Mouse (Mus musculus): ENCODE results near the gene Tst. TPM values are rescaled to one million over a fixed set of nuclear protein-coding genes. Genes with fewer than 3 reads are reported as not detected.

Tst gene
- polyA plus RNA-seq, 1 experiment from 2014 or later = 10.4 TPM

- Histone ChIP-seq H3K4me3 (ENCODE audit: low read depth, low read length) (no peak overlapping the region), H3K36me3 (ENCODE audit: control insufficient read depth, insufficient read depth, low read length) (peaks cover 3% of the 10 kb centered on the region; the same call in 1 of the 2 replicates), H3K4me1 (replicated peaks; ENCODE audit: control insufficient read depth, insufficient read depth, low read length) (peaks cover 16% of the 10 kb centered on the region), H3K9ac (ENCODE audit: low read length) (no peak overlapping the region), H3K27me3 (ENCODE audit: control insufficient read depth, insufficient read depth, low read length) (no peaks in the 10 kb centered on the region; the same call in 1 of the 2 replicates), H3K9me3 (ENCODE audit: control insufficient read depth, low read length) (no peaks in the 10 kb centered on the region), H3K4me2 (ENCODE audit: low read depth, low read length, severe bottlenecking) (no peak overlapping the region), H3K27ac (ENCODE audit: low read depth, low read length) (no peak overlapping the region)
- ATAC-seq (replicated peaks; ENCODE audit: low FRiP score) (no peak; the same call in 1 of the 2 replicates), DNase-seq (ENCODE audit: low spot score) (no peak)
- WGBS = 89% methylated on average over 11 of the region's 11 CpGs
Measured at GRCm38 (mm10) chr15:78435681-78436080, 30.0 kb upstream of the Tst start.

- Histone ChIP-seq H3K27ac (ENCODE audit: low read depth, low read length) (no peak overlapping the region), H3K9ac (ENCODE audit: low read length) (no peak overlapping the region), H3K36me3 (ENCODE audit: control insufficient read depth, insufficient read depth, low read length) (peaks cover 3% of the 10 kb centered on the region; the same call in 1 of the 2 replicates), H3K4me3 (ENCODE audit: low read depth, low read length) (no peak overlapping the region), H3K4me1 (replicated peaks; ENCODE audit: control insufficient read depth, insufficient read depth, low read length) (peaks cover 16% of the 10 kb centered on the region), H3K27me3 (ENCODE audit: control insufficient read depth, insufficient read depth, low read length) (no peaks in the 10 kb centered on the region; the same call in 1 of the 2 replicates), H3K9me3 (ENCODE audit: control insufficient read depth, low read length) (no peaks in the 10 kb centered on the region), H3K4me2 (ENCODE audit: low read depth, low read length, severe bottlenecking) (no peak overlapping the region)
- 26% methylated on average over 6 of the region's 6 CpGs for WGBS
- peak; percentile 74 for DNase-seq (ENCODE audit: low spot score)
- no peak; the same call in 1 of the 2 replicates for ATAC-seq (replicated peaks; ENCODE audit: low FRiP score)
Measured at GRCm38 (mm10) chr15:78434896-78435520, 29.3 kb upstream of the Tst start.

GRCm38 (mm10) chr15:78431541-78432121 is 25.9 kb upstream of the Tst start:
- H3K9ac ChIP-seq (ENCODE audit: low read length) = no peak overlapping the region
- WGBS = 86% methylated on average over 7 of the region's 7 CpGs
- H3K9me3 ChIP-seq (ENCODE audit: control insufficient read depth, low read length) = no peaks in the 10 kb centered on the region
- H3K36me3 ChIP-seq (ENCODE audit: control insufficient read depth, insufficient read depth, low read length) = peaks cover 3% of the 10 kb centered on the region; the same call in 1 of the 2 replicates
- no peak for ATAC-seq (replicated peaks; ENCODE audit: low FRiP score)
- no peak for DNase-seq (ENCODE audit: low spot score)
- no peak overlapping the region for H3K4me2 ChIP-seq (ENCODE audit: low read depth, low read length, severe bottlenecking)
- H3K27me3 ChIP-seq (ENCODE audit: control insufficient read depth, insufficient read depth, low read length) = no peaks in the 10 kb centered on the region
- H3K27ac ChIP-seq (ENCODE audit: low read depth, low read length) = no peak overlapping the region
- H3K4me1 ChIP-seq (replicated peaks; ENCODE audit: control insufficient read depth, insufficient read depth, low read length) = peaks cover 8% of the 10 kb centered on the region
- H3K4me3 ChIP-seq (ENCODE audit: low read depth, low read length) = no peak overlapping the region

- Histone ChIP-seq H3K27me3 (ENCODE audit: control insufficient read depth, insufficient read depth, low read length) (no peaks in the 10 kb centered on the region), H3K4me2 (ENCODE audit: low read depth, low read length, severe bottlenecking) (no peak overlapping the region), H3K27ac (ENCODE audit: low read depth, low read length) (no peak overlapping the region), H3K9me3 (ENCODE audit: control insufficient read depth, low read length) (no peaks in the 10 kb centered on the region), H3K4me1 (replicated peaks; ENCODE audit: control insufficient read depth, insufficient read depth, low read length) (peaks cover 2% of the 10 kb centered on the region; the same call in 1 of the 2 replicates), H3K4me3 (ENCODE audit: low read depth, low read length) (no peak overlapping the region), H3K9ac (ENCODE audit: low read length) (no peak overlapping the region), H3K36me3 (ENCODE audit: control insufficient read depth, insufficient read depth, low read length) (peaks cover 3% of the 10 kb centered on the region; the same call in 1 of the 2 replicates)
- ATAC-seq (replicated peaks; ENCODE audit: low FRiP score) (no peak), DNase-seq (ENCODE audit: low spot score) (no peak)
- 87% methylated on average over 10 of the region's 10 CpGs for WGBS
Measured at GRCm38 (mm10) chr15:78430874-78431273, 25.2 kb upstream of the Tst start.

- Histone ChIP-seq H3K27ac (ENCODE audit: low read depth, low read length) (no peak overlapping the region), H3K4me1 (replicated peaks; ENCODE audit: control insufficient read depth, insufficient read depth, low read length) (peaks cover 2% of the 10 kb centered on the region; the same call in 1 of the 2 replicates), H3K4me2 (ENCODE audit: low read depth, low read length, severe bottlenecking) (peak overlapping the region; percentile 76; the same call in 1 of the 2 replicates), H3K9me3 (ENCODE audit: control insufficient read depth, low read length) (no peaks in the 10 kb centered on the region), H3K9ac (ENCODE audit: low read length) (peak overlapping the region; percentile 65; the same call in 1 of the 2 replicates), H3K27me3 (ENCODE audit: control insufficient read depth, insufficient read depth, low read length) (no peaks in the 10 kb centered on the region), H3K36me3 (ENCODE audit: control insufficient read depth, insufficient read depth, low read length) (peaks cover 3% of the 10 kb centered on the region; the same call in 1 of the 2 replicates), H3K4me3 (ENCODE audit: low read depth, low read length) (no peak overlapping the region)
- DNase-seq (ENCODE audit: low spot score) (no peak), ATAC-seq (replicated peaks; ENCODE audit: low FRiP score) (no peak)
- 91% methylated on average over 13 of the region's 13 CpGs for WGBS
Measured at GRCm38 (mm10) chr15:78429871-78430622, 24.3 kb upstream of the Tst start.

GRCm38 (mm10) chr15:78429139-78429459 is 23.4 kb upstream of the Tst start:
- no peak overlapping the region for H3K27ac ChIP-seq (ENCODE audit: low read depth, low read length)
- peak overlapping the region; percentile 65 for H3K9ac ChIP-seq (ENCODE audit: low read length)
- peaks cover 3% of the 10 kb centered on the region; the same call in 1 of the 2 replicates for H3K36me3 ChIP-seq (ENCODE audit: control insufficient read depth, insufficient read depth, low read length)
- ATAC-seq (replicated peaks; ENCODE audit: low FRiP score) (no peak), DNase-seq (ENCODE audit: low spot score) (no peak)
- H3K9me3 ChIP-seq (ENCODE audit: control insufficient read depth, low read length) = no peaks in the 10 kb centered on the region
- peak overlapping the region; percentile 67 for H3K4me3 ChIP-seq (ENCODE audit: low read depth, low read length)
- peaks cover 2% of the 10 kb centered on the region; the same call in 1 of the 2 replicates for H3K4me1 ChIP-seq (replicated peaks; ENCODE audit: control insufficient read depth, insufficient read depth, low read length)
- peak overlapping the region; percentile 76 for H3K4me2 ChIP-seq (ENCODE audit: low read depth, low read length, severe bottlenecking)
- 3% methylated on average over 3 of the region's 3 CpGs for WGBS
- no peaks in the 10 kb centered on the region for H3K27me3 ChIP-seq (ENCODE audit: control insufficient read depth, insufficient read depth, low read length)

- Histone ChIP-seq H3K4me1 (replicated peaks; ENCODE audit: control insufficient read depth, insufficient read depth, low read length) (peaks cover 2% of the 10 kb centered on the region; the same call in 1 of the 2 replicates), H3K27me3 (ENCODE audit: control insufficient read depth, insufficient read depth, low read length) (no peaks in the 10 kb centered on the region), H3K4me2 (ENCODE audit: low read depth, low read length, severe bottlenecking) (peak within 1 kb of the TSS; percentile 76), H3K27ac (ENCODE audit: low read depth, low read length) (no peak within 1 kb of the TSS), H3K4me3 (ENCODE audit: low read depth, low read length) (peak within 1 kb of the TSS; percentile 67), H3K9ac (ENCODE audit: low read length) (peak within 1 kb of the TSS; percentile 65), H3K36me3 (ENCODE audit: control insufficient read depth, insufficient read depth, low read length) (peaks cover 3% of the 10 kb centered on the region; the same call in 1 of the 2 replicates), H3K9me3 (ENCODE audit: control insufficient read depth, low read length) (no peaks in the 10 kb centered on the region)
- DNase-seq (ENCODE audit: low spot score) (peak; percentile 90), ATAC-seq (replicated peaks; ENCODE audit: low FRiP score) (peak; percentile 88)
- 2% methylated on average over 51 of the region's 52 CpGs for WGBS
Measured at GRCm38 (mm10) chr15:78428391-78429138, 22.9 kb upstream of the Tst start, which contains the start of gene Kctd17. Gene Kctd17, plus strand, starts transcription at chr15:78428564.

- no peaks in the 10 kb centered on the region for H3K27me3 ChIP-seq (ENCODE audit: control insufficient read depth, insufficient read depth, low read length)
- ATAC-seq (replicated peaks; ENCODE audit: low FRiP score) (no peak), DNase-seq (ENCODE audit: low spot score) (no peak)
- H3K4me2 ChIP-seq (ENCODE audit: low read depth, low read length, severe bottlenecking) = no peak overlapping the region
- no peak overlapping the region for H3K4me3 ChIP-seq (ENCODE audit: low read depth, low read length)
- no peak overlapping the region for H3K9ac ChIP-seq (ENCODE audit: low read length)
- H3K27ac ChIP-seq (ENCODE audit: low read depth, low read length) = no peak overlapping the region
- H3K9me3 ChIP-seq (ENCODE audit: control insufficient read depth, low read length) = no peaks in the 10 kb centered on the region
- H3K4me1 ChIP-seq (replicated peaks; ENCODE audit: control insufficient read depth, insufficient read depth, low read length) = peaks cover 4% of the 10 kb centered on the region; the same call in 1 of the 2 replicates
- 64% methylated on average over 4 of the region's 4 CpGs for WGBS
- no peaks in the 10 kb centered on the region for H3K36me3 ChIP-seq (ENCODE audit: control insufficient read depth, insufficient read depth, low read length)
Measured at GRCm38 (mm10) chr15:78425230-78425629, 19.5 kb upstream of the Tst start.

Data from forebrain, embryonic 11.5 days (tissue).